Mouse (Mus musculus) hindbrain, postnatal 0 days (tissue): ENCODE results near the gene Spop. TPM values are rescaled to one million over a fixed set of nuclear protein-coding genes. Genes with fewer than 3 reads are reported as not detected.
A peak's percentile ranks its signal among the peaks of the same experiment; 100 is the strongest.

ENCODE experiments used
- ATAC-seq: fragments of 200-750 bp; cut with Nextera tagmentation; 2 replicates; pipeline ENCODE4 v1.8.0; 2017; ENCODE audit warnings: mild to moderate bottlenecking, moderate TSS enrichment, moderate library complexity
- DNase-seq: peaks from one replicate; pipeline ENCODE4 v3.0.0-alpha.2; 2015; ENCODE audit warnings: low spot score
- H3K27ac ChIP-seq: fragments of 300-500 bp; sonication (generic); 2 replicates; pipeline ENCODE4 v1.5.1; 2014; ENCODE audit warnings: mild to moderate bottlenecking
- H3K27me3 ChIP-seq: fragments of 300-500 bp; sonication (generic); 2 replicates; pipeline ENCODE4 v1.6.1; 2014; ENCODE audit warnings: low read length, mixed read lengths; ENCODE audit not compliant: insufficient read depth
- H3K36me3 ChIP-seq: fragments of 300-500 bp; sonication (generic); 2 replicates; pipeline ENCODE4 v1.6.1; 2014; ENCODE audit warnings: low read length, mixed read lengths; ENCODE audit not compliant: insufficient read depth
- H3K4me1 ChIP-seq: fragments of 300-500 bp; sonication (generic); 2 replicates; pipeline ENCODE4 v1.6.1; 2014; ENCODE audit warnings: antibody characterized with exemption, low read length, mixed read lengths; ENCODE audit not compliant: insufficient read depth
- H3K4me2 ChIP-seq: fragments of 300-500 bp; sonication (generic); 2 replicates; pipeline ENCODE4 v1.6.1; 2014; ENCODE audit warnings: low read depth, mild to moderate bottlenecking, low read length, moderate library complexity, mixed read lengths
- H3K4me3 ChIP-seq: fragments of 300-500 bp; sonication (generic); 2 replicates; pipeline ENCODE4 v1.5.1; 2014; ENCODE audit warnings: low read length
- H3K9ac ChIP-seq: fragments of 300-500 bp; sonication (generic); replicated peaks from 2 replicates; pipeline ENCODE4 v1.6.1; 2014; ENCODE audit warnings: mild to moderate bottlenecking, low read length, moderate library complexity, mixed read lengths
- H3K9me3 ChIP-seq: fragments of 300-500 bp; sonication (generic); 2 replicates; pipeline ENCODE4 v1.6.1; 2016; ENCODE audit warnings: low read length, mixed read lengths
- CTCF ChIP-seq: IDR thresholded peaks from 2 replicates; pipeline ENCODE4 v1.5.1; 2016; ENCODE audit warnings: antibody characterized with exemption, control low read depth, low read depth
- WGBS: fragments of 180-500 bp; shearing (Covaris S2); extraction: QIAGEN DNeasy Blood & Tissue Kit; methylation state at CpG from one replicate; pipeline ENCODE4 v1.1.7; 2014; 5-methylcytosine and 5-hydroxymethylcytosine counted together
- polyA plus RNA-seq: library from polyadenylated mRNA; unstranded; fragments of >200 nt; fragmentation: Nextera tagmentation; extraction: Ambion mirVana; gene quantifications from 2 replicates; pipeline ENCODE4 v1.2.1, GENCODE M21; 2015
- total RNA-seq: library from RNA; depleted of rRNA; stranded (reverse); fragments of >200 nt; gene quantifications from 2 replicates; pipeline ENCODE4 v1.2.3, GENCODE M21; 2014

Spop gene
- total and polyA plus RNA-seq, 2 experiments from 2014 or later = 51.1 to 210 TPM

GRCm38 (mm10) chr11:95368871-95369270 lies 45.0 kb upstream of the Spop start:
- no peak overlapping the region for H3K9ac ChIP-seq
- H3K27me3 ChIP-seq = no peaks in the 10 kb centered on the region
- no peaks in the 10 kb centered on the region for H3K9me3 ChIP-seq
- TF ChIP-seq CTCF = no peak
- no peaks in the 10 kb centered on the region for H3K4me1 ChIP-seq
- no peak overlapping the region for H3K4me3 ChIP-seq
- no peak for ATAC-seq
- no peak for DNase-seq
- H3K36me3 ChIP-seq = peaks cover 4% of the 10 kb centered on the region; the same call in 1 of the 2 replicates
- no peak overlapping the region for H3K27ac ChIP-seq
- no peak overlapping the region for H3K4me2 ChIP-seq
- WGBS = 95% methylated on average over 4 of the region's 4 CpGs

- Histone ChIP-seq H3K9ac (no peak overlapping the region), H3K27ac (peak overlapping the region; percentile 36; the same call in 1 of the 2 replicates), H3K4me2 (no peak overlapping the region), H3K9me3 (no peaks in the 10 kb centered on the region), H3K4me1 (no peaks in the 10 kb centered on the region), H3K36me3 (peaks cover 4% of the 10 kb centered on the region; the same call in 1 of the 2 replicates), H3K27me3 (no peaks in the 10 kb centered on the region), H3K4me3 (no peak overlapping the region)
- WGBS = 48% methylated on average over 15 of the region's 15 CpGs
- DNase-seq = peak; percentile 72
- peak; percentile 82 for ATAC-seq
- TF ChIP-seq CTCF = no peak
Observed at GRCm38 (mm10) chr11:95369964-95370890, 43.7 kb upstream of the Spop start.

- 93% methylated on average over 7 of the region's 7 CpGs for WGBS
- H3K9me3 ChIP-seq = no peaks in the 10 kb centered on the region
- H3K4me2 ChIP-seq = no peak overlapping the region
- H3K4me3 ChIP-seq = no peak overlapping the region
- DNase-seq (no peak), ATAC-seq (no peak)
- no peak overlapping the region for H3K27ac ChIP-seq
- no peak overlapping the region for H3K9ac ChIP-seq
- H3K27me3 ChIP-seq = no peaks in the 10 kb centered on the region
- TF ChIP-seq CTCF = no peak
- peaks cover 4% of the 10 kb centered on the region; the same call in 1 of the 2 replicates for H3K36me3 ChIP-seq
- no peaks in the 10 kb centered on the region for H3K4me1 ChIP-seq
Observed at GRCm38 (mm10) chr11:95371182-95371581, 42.7 kb upstream of the Spop start.

- 81% methylated on average over 9 of the region's 9 CpGs for WGBS
- no peaks in the 10 kb centered on the region for H3K4me1 ChIP-seq
- ATAC-seq = no peak
Observed at GRCm38 (mm10) chr11:95378926-95379325, 35.0 kb upstream of the Spop start.

GRCm38 (mm10) chr11:95379552-95379951 lies 34.3 kb upstream of the Spop start:
- DNase-seq (no peak), ATAC-seq (no peak)
- 73% methylated on average over 5 of the region's 5 CpGs for WGBS
- Histone ChIP-seq H3K36me3 (0 out of 2 replicates have a peak, but pooled peaks cover 13% of the 10 kb centered on the region), H3K27me3 (no peaks in the 10 kb centered on the region), H3K4me2 (no peak overlapping the region), H3K27ac (no peak overlapping the region), H3K4me3 (no peak overlapping the region), H3K9me3 (no peaks in the 10 kb centered on the region), H3K9ac (no peak overlapping the region), H3K4me1 (no peaks in the 10 kb centered on the region)
- TF ChIP-seq CTCF = no peak

More at GRCm38 (mm10) chr11:95378926-95379325, 35.0 kb upstream of the Spop start:
- TF ChIP-seq CTCF = no peak
- no peak overlapping the region for H3K4me3 ChIP-seq
- no peaks in the 10 kb centered on the region for H3K9me3 ChIP-seq
- H3K27ac ChIP-seq = no peak overlapping the region
- 0 out of 2 replicates have a peak, but pooled peaks cover 13% of the 10 kb centered on the region for H3K36me3 ChIP-seq
- no peak for DNase-seq
- no peak overlapping the region for H3K4me2 ChIP-seq
- H3K27me3 ChIP-seq = no peaks in the 10 kb centered on the region
- no peak overlapping the region for H3K9ac ChIP-seq

GRCm38 (mm10) chr11:95380711-95381110 lies 33.2 kb upstream of the Spop start:
- Histone ChIP-seq H3K27me3 (no peaks in the 10 kb centered on the region), H3K4me3 (no peak overlapping the region), H3K9me3 (no peaks in the 10 kb centered on the region), H3K4me1 (no peaks in the 10 kb centered on the region; the same call in 1 of the 2 replicates), H3K36me3 (0 out of 2 replicates have a peak, but pooled peaks cover 13% of the 10 kb centered on the region), H3K9ac (no peak overlapping the region), H3K27ac (no peak overlapping the region), H3K4me2 (no peak overlapping the region)
- no peak for TF ChIP-seq CTCF
- 89% methylated on average over 7 of the region's 7 CpGs for WGBS
- DNase-seq = no peak
- no peak for ATAC-seq
